Mouse (Mus musculus) lung, postnatal 0 days (tissue): Measurements from ENCODE around the gene Kidins220.
A peak's percentile ranks its signal among the peaks of the same experiment; 100 is the strongest.

Source experiments
- CTCF ChIP-seq: IDR thresholded peaks from 2 replicates; pipeline ENCODE4 v1.5.1; 2016; ENCODE audit warnings: antibody characterized with exemption, mild to moderate bottlenecking
- EP300 ChIP-seq: IDR thresholded peaks from 2 replicates; pipeline ENCODE4 v1.6.1; 2016; ENCODE audit warnings: antibody characterized with exemption, mild to moderate bottlenecking, control low read depth

GRCm38 (mm10) chr12:24950376-24951046 lies 24.2 kb upstream of the Kidins220 start:
- TF ChIP-seq CTCF, result peak; percentile 66
- TF ChIP-seq EP300, result no peak
